Mouse (Mus musculus): ENCODE measurements around the gene Aox4. TPM values are rescaled to one million over a fixed set of nuclear protein-coding genes. Genes with fewer than 3 reads are reported as not detected.

Aox4 gene
- polyA plus RNA-seq, 1 experiment from 2014 or later: 0.09 TPM

GRCm38 (mm10) chr1:58248518-58248917 lies 38.3 kb downstream of the Aox4 start:
- Histone ChIP-seq H3K9ac (replicated peaks) (no peak overlapping the region), H3K27me3 (no peaks in the 10 kb centered on the region), H3K9me3 (no peaks in the 10 kb centered on the region), H3K36me3 (no peaks in the 10 kb centered on the region), H3K4me2 (no peak overlapping the region), H3K4me3 (replicated peaks) (no peak overlapping the region), H3K4me1 (replicated peaks) (no peaks in the 10 kb centered on the region; the same call in 1 of the 2 replicates), H3K27ac (no peak overlapping the region)
- no peak for ATAC-seq (ENCODE audit: insufficient number of reproducible peaks, insufficient read depth, low FRiP score, low TSS enrichment, low read depth)
- 74% methylated on average over 1 of the region's 1 CpGs for WGBS

DNA sequence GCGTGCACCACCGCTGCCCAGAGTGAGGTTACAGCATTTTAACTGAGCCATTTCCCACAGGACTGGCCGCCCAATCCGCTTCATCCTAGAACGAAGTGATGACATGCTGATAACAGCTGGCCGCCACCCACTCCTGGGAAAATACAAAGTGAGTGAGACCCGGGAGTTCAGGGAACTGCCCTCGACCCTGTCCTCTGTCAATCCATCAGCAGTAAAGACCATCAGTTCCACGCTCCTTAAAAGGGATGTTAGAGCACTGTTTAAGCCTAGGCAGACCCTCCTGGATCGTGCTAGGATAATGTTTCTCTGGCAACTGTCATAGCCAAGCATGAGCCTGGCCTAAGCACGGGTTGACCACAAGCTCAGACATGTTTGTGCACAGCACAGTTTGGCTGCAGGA lies 43.3 kb downstream of the Aox4 start:
- Histone ChIP-seq H3K4me2 (no peak overlapping the region), H3K27ac (no peak overlapping the region), H3K27me3 (no peaks in the 10 kb centered on the region), H3K36me3 (no peaks in the 10 kb centered on the region), H3K4me1 (replicated peaks) (no peaks in the 10 kb centered on the region; the same call in 1 of the 2 replicates), H3K9me3 (no peaks in the 10 kb centered on the region), H3K9ac (replicated peaks) (no peak overlapping the region), H3K4me3 (replicated peaks) (no peak overlapping the region)
- no peak for ATAC-seq (ENCODE audit: insufficient number of reproducible peaks, insufficient read depth, low FRiP score, low TSS enrichment, low read depth)
- WGBS: 71% methylated on average over 11 of the region's 11 CpGs

DNA sequence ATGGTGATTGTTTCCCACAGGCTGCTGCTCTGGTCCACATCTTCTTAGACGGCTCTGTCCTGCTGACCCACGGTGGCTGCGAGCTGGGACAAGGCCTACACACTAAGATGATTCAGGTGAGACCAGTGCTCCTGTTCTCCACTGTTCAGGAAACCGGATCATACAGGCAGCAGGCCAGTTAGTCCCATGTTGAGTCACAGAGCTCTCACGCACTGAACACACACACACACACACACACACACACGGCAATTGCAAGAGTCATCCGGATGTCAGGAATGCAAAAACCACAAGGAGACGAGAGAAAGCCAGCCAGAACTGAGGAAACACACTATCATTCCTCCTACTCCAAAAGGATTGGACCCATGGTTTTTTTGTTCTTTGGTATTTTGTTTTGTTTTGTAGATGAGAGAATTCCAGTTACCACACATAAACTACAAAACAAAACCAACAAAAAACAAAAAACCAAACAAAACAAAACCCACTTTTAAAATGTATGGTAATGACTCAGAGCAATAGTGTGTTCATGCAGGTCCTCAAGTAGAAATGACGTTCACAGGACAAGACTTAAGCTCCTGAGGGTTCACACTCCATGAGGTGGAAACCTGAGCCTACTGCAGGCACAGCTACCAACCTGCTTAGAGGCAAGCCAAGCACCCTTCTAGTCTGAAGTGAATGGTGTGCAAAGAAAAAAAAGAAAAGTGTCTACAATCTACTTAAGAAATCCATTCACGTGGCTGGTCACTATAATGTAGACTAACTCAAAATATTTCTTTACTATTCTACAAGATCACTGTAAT lies 47.2 kb downstream of the Aox4 start:
- Histone ChIP-seq H3K4me1 (replicated peaks) (no peaks in the 10 kb centered on the region), H3K4me3 (replicated peaks) (no peak overlapping the region), H3K27ac (no peak overlapping the region), H3K9me3 (no peaks in the 10 kb centered on the region), H3K27me3 (no peaks in the 10 kb centered on the region), H3K36me3 (no peaks in the 10 kb centered on the region), H3K4me2 (no peak overlapping the region), H3K9ac (replicated peaks) (no peak overlapping the region)
- 80% methylated on average over 10 of the region's 10 CpGs for WGBS
- no peak for ATAC-seq (ENCODE audit: insufficient number of reproducible peaks, insufficient read depth, low FRiP score, low TSS enrichment, low read depth)

DNA sequence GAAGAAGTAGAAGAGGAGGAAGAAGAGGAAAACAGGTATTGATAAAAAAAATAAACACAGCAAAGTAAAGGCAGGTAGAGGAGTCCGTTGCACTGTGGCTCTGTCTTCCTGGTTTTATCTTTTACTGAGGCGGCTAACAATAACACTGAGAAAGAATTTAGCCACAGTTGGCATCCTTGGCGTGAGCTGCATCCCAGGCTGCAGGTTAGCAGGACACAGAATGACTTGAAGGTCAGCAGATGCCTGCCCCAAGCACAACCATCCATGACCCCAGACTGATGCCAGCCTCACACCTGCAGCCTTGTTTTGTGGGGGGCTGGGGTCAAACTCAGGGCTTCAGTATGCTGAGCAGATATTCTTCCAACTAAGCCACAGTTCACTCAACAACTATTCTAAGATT lies 50.1 kb downstream of the Aox4 start:
- WGBS: 78% methylated on average over 3 of the region's 3 CpGs
- H3K9ac ChIP-seq (replicated peaks): no peak overlapping the region
- ATAC-seq (ENCODE audit: insufficient number of reproducible peaks, insufficient read depth, low FRiP score, low TSS enrichment, low read depth): no peak

GRCm38 (mm10) chr1:58268231-58268630 lies 58.0 kb downstream of the Aox4 start:
- no peak overlapping the region for H3K27ac ChIP-seq
- no peak for ATAC-seq (ENCODE audit: insufficient number of reproducible peaks, insufficient read depth, low FRiP score, low TSS enrichment, low read depth)
- no peaks in the 10 kb centered on the region for H3K36me3 ChIP-seq
- no peaks in the 10 kb centered on the region for H3K27me3 ChIP-seq
- WGBS: 80% methylated on average over 2 of the region's 2 CpGs
- no peaks in the 10 kb centered on the region for H3K4me1 ChIP-seq (replicated peaks)
- no peaks in the 10 kb centered on the region for H3K9me3 ChIP-seq
- no peak overlapping the region for H3K4me3 ChIP-seq (replicated peaks)
- H3K9ac ChIP-seq (replicated peaks): no peak overlapping the region
- no peak overlapping the region for H3K4me2 ChIP-seq

More for the DNA sequence above, 50.1 kb downstream of the Aox4 start:
- Histone ChIP-seq H3K4me3 (replicated peaks) (no peak overlapping the region), H3K4me1 (replicated peaks) (peaks cover 5% of the 10 kb centered on the region; the same call in 1 of the 2 replicates), H3K9me3 (no peaks in the 10 kb centered on the region), H3K27me3 (no peaks in the 10 kb centered on the region), H3K4me2 (no peak overlapping the region), H3K27ac (no peak overlapping the region), H3K36me3 (no peaks in the 10 kb centered on the region)

DNA sequence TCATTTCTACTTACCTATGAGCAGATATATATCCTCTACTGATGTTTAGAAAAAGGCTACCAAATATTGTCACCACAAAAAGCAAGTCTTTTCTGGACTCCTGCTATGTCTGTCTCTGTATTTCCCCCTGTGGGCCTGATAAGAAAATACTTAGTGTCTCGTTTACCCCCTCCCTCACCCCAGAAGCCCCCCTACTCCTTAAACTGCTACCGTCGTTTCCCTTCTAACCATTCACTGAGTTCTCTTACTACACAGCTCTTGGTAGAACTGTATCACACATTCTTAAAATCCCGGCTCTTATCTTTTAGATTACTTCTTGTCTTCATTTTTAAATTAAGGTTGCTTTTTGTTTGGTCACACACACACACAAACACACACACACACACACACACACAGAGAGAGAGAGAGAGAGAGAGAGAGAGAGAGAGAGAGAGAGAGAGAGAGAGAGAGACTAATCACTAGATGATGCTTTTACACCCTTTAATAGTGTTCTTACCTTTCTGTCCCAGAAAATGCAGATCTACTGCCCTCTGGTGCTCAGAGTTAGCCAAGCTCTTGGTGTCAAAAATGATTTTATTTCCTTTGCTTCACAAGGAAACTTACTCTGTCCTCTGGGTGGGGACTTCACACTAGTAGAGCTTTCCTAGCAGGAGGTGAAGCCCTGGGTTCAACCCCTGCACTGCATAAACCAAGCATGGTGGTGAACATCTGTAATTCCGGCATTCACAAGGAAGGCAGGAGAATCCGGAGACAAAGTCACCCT lies 60.8 kb downstream of the Aox4 start:
- Histone ChIP-seq H3K4me2 (no peak overlapping the region), H3K27me3 (no peaks in the 10 kb centered on the region), H3K9ac (replicated peaks) (no peak overlapping the region), H3K9me3 (no peaks in the 10 kb centered on the region), H3K36me3 (no peaks in the 10 kb centered on the region), H3K4me1 (replicated peaks) (0 out of 2 replicates have a peak, but pooled peaks cover 3% of the 10 kb centered on the region), H3K4me3 (replicated peaks) (no peak overlapping the region), H3K27ac (no peak overlapping the region)
- WGBS: 60% methylated on average over 6 of the region's 6 CpGs
- ATAC-seq (ENCODE audit: insufficient number of reproducible peaks, insufficient read depth, low FRiP score, low TSS enrichment, low read depth): no peak

GRCm38 (mm10) chr1:58275879-58276278 lies 65.7 kb downstream of the Aox4 start:
- WGBS: 30% methylated on average over 9 of the region's 9 CpGs
- H3K36me3 ChIP-seq: no peaks in the 10 kb centered on the region
- no peaks in the 10 kb centered on the region for H3K9me3 ChIP-seq
- no peaks in the 10 kb centered on the region for H3K27me3 ChIP-seq
- no peak overlapping the region for H3K4me3 ChIP-seq (replicated peaks)
- ATAC-seq (ENCODE audit: insufficient number of reproducible peaks, insufficient read depth, low FRiP score, low TSS enrichment, low read depth): no peak
- peaks cover 24% of the 10 kb centered on the region for H3K4me1 ChIP-seq (replicated peaks)
- H3K4me2 ChIP-seq: no peak overlapping the region
- no peak overlapping the region for H3K27ac ChIP-seq
- H3K9ac ChIP-seq (replicated peaks): no peak overlapping the region

- ATAC-seq (ENCODE audit: insufficient number of reproducible peaks, insufficient read depth, low FRiP score, low TSS enrichment, low read depth): no peak
- Histone ChIP-seq H3K27me3 (no peaks in the 10 kb centered on the region), H3K36me3 (no peaks in the 10 kb centered on the region), H3K4me2 (no peak within 1 kb of the TSS), H3K4me1 (replicated peaks) (peaks cover 24% of the 10 kb centered on the region), H3K4me3 (replicated peaks) (no peak within 1 kb of the TSS), H3K27ac (no peak within 1 kb of the TSS), H3K9me3 (no peaks in the 10 kb centered on the region), H3K9ac (replicated peaks) (no peak within 1 kb of the TSS)
- WGBS: 72% methylated on average over 5 of the region's 5 CpGs
These were observed 67.8 kb downstream of the Aox4 start, which contains the start of gene Aox2 for GRCm38 (mm10) chr1:58278026-58278425. Aox2 (plus strand) TSS chr1:58278326.

GRCm38 (mm10) chr1:58278513-58278912 lies 68.3 kb downstream of the Aox4 start:
- Histone ChIP-seq H3K36me3 (no peaks in the 10 kb centered on the region), H3K9ac (replicated peaks) (no peak overlapping the region), H3K27me3 (no peaks in the 10 kb centered on the region), H3K27ac (no peak overlapping the region), H3K9me3 (no peaks in the 10 kb centered on the region), H3K4me2 (no peak overlapping the region), H3K4me1 (replicated peaks) (peaks cover 24% of the 10 kb centered on the region), H3K4me3 (replicated peaks) (no peak overlapping the region)
- WGBS: 54% methylated on average over 7 of the region's 7 CpGs
- no peak for ATAC-seq (ENCODE audit: insufficient number of reproducible peaks, insufficient read depth, low FRiP score, low TSS enrichment, low read depth)

GRCm38 (mm10) chr1:58280381-58280780 lies 70.2 kb downstream of the Aox4 start:
- Histone ChIP-seq H3K9ac (replicated peaks) (no peak overlapping the region), H3K27me3 (no peaks in the 10 kb centered on the region), H3K4me3 (replicated peaks) (no peak overlapping the region), H3K27ac (no peak overlapping the region), H3K4me1 (replicated peaks) (peaks cover 24% of the 10 kb centered on the region), H3K36me3 (no peaks in the 10 kb centered on the region), H3K4me2 (no peak overlapping the region), H3K9me3 (no peaks in the 10 kb centered on the region)
- no peak for ATAC-seq (ENCODE audit: insufficient number of reproducible peaks, insufficient read depth, low FRiP score, low TSS enrichment, low read depth)
- whole genome bisulfite sequencing: 82% methylated on average over 4 of the region's 4 CpGs

GRCm38 (mm10) chr1:58280939-58281624 lies 70.9 kb downstream of the Aox4 start:
- no peak overlapping the region for H3K27ac ChIP-seq
- H3K36me3 ChIP-seq: no peaks in the 10 kb centered on the region
- H3K27me3 ChIP-seq: no peaks in the 10 kb centered on the region

More at GRCm38 (mm10) chr1:58280939-58281624, 70.9 kb downstream of the Aox4 start:
- ATAC-seq (ENCODE audit: insufficient number of reproducible peaks, insufficient read depth, low FRiP score, low TSS enrichment, low read depth): no peak
- H3K9me3 ChIP-seq: no peaks in the 10 kb centered on the region
- no peak overlapping the region for H3K4me2 ChIP-seq
- no peak overlapping the region for H3K4me3 ChIP-seq (replicated peaks)
- H3K4me1 ChIP-seq (replicated peaks): peaks cover 20% of the 10 kb centered on the region
- 80% methylated on average over 13 of the region's 13 CpGs for WGBS
- H3K9ac ChIP-seq (replicated peaks): no peak overlapping the region

All from limb, embryonic 12.5 days (tissue).